Mouse (Mus musculus) MEL (cell line): ENCODE measurements around the gene Anks1.

Source experiments
- CTCF ChIP-seq, 3 experiments: IDR thresholded peaks in 2 of 3; conservative IDR thresholded peaks in 1 of 3; 2 replicates each; pipeline ENCODE4 v1.5.1; 2011 to 2012; ENCODE audit warnings: low read length in 3 of 3, low read depth in 2 of 3, mild to moderate bottlenecking in 2 of 3, improper control_type of control experiment in 1 of 3, inconsistent platforms in 1 of 3, mixed read lengths in 1 of 3, moderate library complexity in 1 of 3; ENCODE audit not compliant: control insufficient read depth in 1 of 3, insufficient read depth in 1 of 3, poor library complexity in 1 of 3, severe bottlenecking in 1 of 3
- EP300 ChIP-seq, 2 experiments: IDR thresholded peaks; 2 replicates each; pipeline ENCODE4 v1.6.1; 2011; ENCODE audit warnings: improper control_type of control experiment in 2 of 2, low read length in 2 of 2, low read depth in 1 of 2, mild to moderate bottlenecking in 1 of 2
- GATA1 ChIP-seq: IDR thresholded peaks from 2 replicates; pipeline ENCODE4 v1.6.1; 2011; ENCODE audit warnings: low read depth, low read length, improper control_type of control experiment
- KAT2A ChIP-seq: conservative IDR thresholded peaks from 2 replicates; pipeline ENCODE4 v1.6.1; 2012; ENCODE audit warnings: low read depth, low read length, improper control_type of control experiment, inconsistent platforms
- MEF2A ChIP-seq: IDR thresholded peaks from 2 replicates; pipeline ENCODE4 v1.6.1; 2014; ENCODE audit warnings: low read depth, mild to moderate bottlenecking, inconsistent platforms, low read length, improper control_type of control experiment; ENCODE audit not compliant: poor library complexity, insufficient replicate concordance, severe bottlenecking; ENCODE audit errors: extremely low read depth
- POLR2A ChIP-seq, 2 experiments: IDR thresholded peaks; 2 replicates each; pipeline ENCODE4 v1.6.1; 2011 to 2012; ENCODE audit warnings: low read length in 2 of 2, mild to moderate bottlenecking in 2 of 2, control low read depth in 1 of 2, improper control_type of control experiment in 1 of 2, low read depth in 1 of 2, moderate library complexity in 1 of 2; ENCODE audit not compliant: control insufficient read depth in 1 of 2, insufficient read depth in 1 of 2, poor library complexity in 1 of 2
- POLR2AphosphoS2 ChIP-seq: IDR thresholded peaks from 2 replicates; pipeline ENCODE4 v1.6.1; 2011; ENCODE audit warnings: low read length, improper control_type of control experiment
- POLR2AphosphoS5 ChIP-seq: IDR thresholded peaks from 2 replicates; pipeline ENCODE4 v1.6.1; 2012; ENCODE audit warnings: low read depth, borderline replicate concordance, mild to moderate bottlenecking, inconsistent platforms, low read length, moderate library complexity, mixed read lengths
- USF1 ChIP-seq: IDR thresholded peaks from 2 replicates; pipeline ENCODE4 v1.6.1; 2014; ENCODE audit warnings: low read depth, mild to moderate bottlenecking, inconsistent platforms, low read length, improper control_type of control experiment, moderate library complexity
- USF2 ChIP-seq, 2 experiments: IDR thresholded peaks; 2 replicates each; pipeline ENCODE4 v1.6.1; 2011 to 2012; ENCODE audit warnings: improper control_type of control experiment in 2 of 2, low read length in 2 of 2, borderline replicate concordance in 1 of 2, inconsistent platforms in 1 of 2, low read depth in 1 of 2, mild to moderate bottlenecking in 1 of 2; ENCODE audit not compliant: insufficient read depth in 1 of 2

DNA sequence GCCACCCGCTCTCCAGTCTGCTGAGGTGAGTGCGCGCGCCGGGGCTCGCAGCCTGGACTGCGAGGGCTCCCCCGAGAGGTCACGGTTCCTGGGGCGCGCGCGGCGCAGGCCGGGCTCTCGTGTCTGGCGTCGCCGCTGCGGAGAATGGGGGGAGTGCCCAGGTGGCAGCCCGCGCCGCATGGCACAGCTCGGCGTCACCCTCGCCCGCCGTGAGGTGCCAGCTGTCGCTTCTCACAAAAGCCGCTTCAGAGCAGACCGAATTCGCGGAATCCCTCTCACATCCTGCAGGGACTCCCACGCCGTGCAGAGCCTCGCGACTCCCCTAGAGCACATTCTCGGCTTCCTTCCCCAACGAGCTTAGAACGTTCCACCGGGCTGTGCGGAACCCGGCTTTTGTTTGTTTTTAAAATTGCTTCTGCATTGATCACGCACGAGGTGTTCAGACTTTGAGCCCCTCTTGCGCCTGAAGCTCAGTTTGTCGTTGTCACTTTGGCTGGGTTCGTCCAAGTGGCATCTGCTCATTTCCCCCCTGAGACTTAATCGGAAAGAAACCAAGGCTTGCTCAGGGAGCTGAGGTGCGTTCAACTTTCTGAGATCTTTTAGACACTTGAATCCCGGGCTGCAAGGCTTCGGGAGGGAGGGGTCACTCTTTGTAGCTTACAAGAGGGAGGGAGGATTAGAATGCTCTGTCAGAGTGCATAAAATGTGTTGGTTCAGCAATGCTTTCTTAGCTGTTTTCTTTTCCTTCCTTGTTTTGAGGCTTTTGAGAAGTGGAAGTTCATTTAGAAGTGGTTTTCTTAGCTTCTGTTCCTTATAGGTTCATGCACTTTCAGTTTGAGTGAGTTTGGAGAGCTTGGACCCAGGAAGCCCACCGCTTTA is 755 bp downstream of the Anks1 start, which contains the start of gene Taf11:
- 0 out of 4 replicates have a peak, but pooled peaks of 1 of the 2 experiments have one; percentile 10 for TF ChIP-seq POLR2A (IDR thresholded peaks at IDR 0.05; ENCODE audit: control insufficient read depth in 1 of 2, insufficient read depth in 1 of 2, low read depth in 1 of 2, low read length in 2 of 2, poor library complexity in 1 of 2)
- TF ChIP-seq CTCF (IDR thresholded peaks at IDR 0.05 in 2 of 3, conservative IDR thresholded peaks at IDR 0.05 in 1 of 3; ENCODE audit: control insufficient read depth in 1 of 3, insufficient read depth in 1 of 3, low read depth in 2 of 3, low read length in 3 of 3, poor library complexity in 1 of 3, severe bottlenecking in 1 of 3), result no peak
- TF ChIP-seq KAT2A, result no peak
- no peak for TF ChIP-seq EP300 (IDR thresholded peaks at IDR 0.05; ENCODE audit: low read depth in 1 of 2, low read length in 2 of 2)
- TF ChIP-seq USF1, result no peak
- TF ChIP-seq POLR2AphosphoS5, result no peak
- no peak for TF ChIP-seq MEF2A
- TF ChIP-seq POLR2AphosphoS2, result no peak
- no peak for TF ChIP-seq GATA1
- no peak for TF ChIP-seq USF2 (IDR thresholded peaks at IDR 0.05; ENCODE audit: borderline replicate concordance in 1 of 2, insufficient read depth in 1 of 2, low read depth in 1 of 2, low read length in 2 of 2)
